Mouse (Mus musculus): ENCODE data around the gene Qser1. TPM values are rescaled to one million over a fixed set of nuclear protein-coding genes. Genes with fewer than 3 reads are reported as not detected.

The Qser1 gene
- polyA plus RNA-seq (2017; shearing (Covaris generic)): 1 to 10 TPM in 1 of 2 experiments, under 1 TPM in 1; 0.81 to 1.6 TPM

GRCm38 (mm10) chr2:104816371-104816827 is at the start of gene Qser1:
Gene Qser1, minus strand, starts transcription at chr2:104816760.

GRCm38 (mm10) chr2:104849276-104849990 is 32.9 kb upstream of the Qser1 start, which contains the start of gene Prrg4:
Gene Prrg4, minus strand, starts transcription at chr2:104849876.

GRCm38 (mm10) chr2:104742741-104743064 is 73.9 kb downstream of the Qser1 start, which contains the start of gene Depdc7:
Gene Depdc7, minus strand, starts transcription at chr2:104742878.

GRCm38 (mm10) chr2:104716279-104716678 is 100.3 kb downstream of the Qser1 start, which contains the start of gene Pin1rt1:
Gene Pin1rt1, minus strand, starts transcription at chr2:104716379.

GRCm38 (mm10) chr2:104711585-104712485 is 104.7 kb downstream of the Qser1 start, which contains the start of gene Tcp11l1:
Gene Tcp11l1, minus strand, starts transcription at chr2:104712169.

Other genes with a start within 250 kb of the Qser1 start
- gene Cstf3, start 226.2 kb downstream of the Qser1 start, polyA plus RNA-seq (2017; shearing (Covaris generic)): 10 to 100 TPM; 62.3 to 84.9 TPM
- gene Tcp11l1, start 104.6 kb downstream of the Qser1 start, polyA plus RNA-seq (2017; shearing (Covaris generic)): under 1 TPM; 0.38 to 0.87 TPM
- under 1 TPM in 1 of 2 experiments, not detected in 1; 0.97 TPM for gene Pin1rt1, start 100.4 kb downstream of the Qser1 start, polyA plus RNA-seq (2017; shearing (Covaris generic))
- gene Depdc7, start 73.9 kb downstream of the Qser1 start, polyA plus RNA-seq (2017; shearing (Covaris generic)): under 1 TPM in 1 of 2 experiments, not detected in 1; 0.28 TPM
- under 1 TPM; 0.80 to 0.92 TPM for gene Prrg4, start 33.1 kb upstream of the Qser1 start, polyA plus RNA-seq (2017; shearing (Covaris generic))
- gene Ccdc73, start 51.0 kb upstream of the Qser1 start, polyA plus RNA-seq (2017; shearing (Covaris generic)): 1 to 10 TPM; 2.6 to 3.3 TPM
- 100 to 1,000 TPM; 284 to 332 TPM for gene Eif3m, start 200.3 kb upstream of the Qser1 start, polyA plus RNA-seq (2017; shearing (Covaris generic))